Mouse (Mus musculus): ENCODE data around the gene Cldn15.
"Not testable (repeated sequence)": the region's sequence is repeated elsewhere in the genome, so short reads cannot be mapped to it uniquely, and the experiment has no call there.

Gene Cldn15

DNA sequence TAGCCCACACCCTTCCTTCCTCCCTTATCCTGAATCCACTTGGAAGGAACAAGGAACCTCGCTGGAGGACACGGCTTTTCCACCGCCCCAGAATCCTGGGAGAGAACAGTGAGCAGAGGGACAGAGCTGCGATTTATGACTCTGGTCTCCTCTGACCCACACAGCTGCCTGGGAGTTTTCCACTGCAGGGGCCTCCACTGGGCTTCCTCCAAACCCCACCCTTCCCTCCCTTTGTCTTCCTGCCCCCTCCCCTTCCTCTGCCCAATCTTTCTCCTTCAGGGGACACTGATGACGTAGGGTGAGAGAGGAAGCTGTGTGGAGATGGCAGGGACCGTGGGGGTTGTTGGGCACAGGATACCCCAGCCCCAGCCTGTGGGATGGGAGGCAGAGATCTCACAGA, at the start of gene Cldn15:
Cldn15 (plus strand) TSS at position 286 of the 400 bp plus-strand sequence.
- no peak for DNase-seq (ENCODE audit: low spot score)

GRCm38 (mm10) chr5:136917613-136918242, 48.7 kb upstream of the Cldn15 start:
- DNase-seq (ENCODE audit: low spot score): no peak

DNA sequence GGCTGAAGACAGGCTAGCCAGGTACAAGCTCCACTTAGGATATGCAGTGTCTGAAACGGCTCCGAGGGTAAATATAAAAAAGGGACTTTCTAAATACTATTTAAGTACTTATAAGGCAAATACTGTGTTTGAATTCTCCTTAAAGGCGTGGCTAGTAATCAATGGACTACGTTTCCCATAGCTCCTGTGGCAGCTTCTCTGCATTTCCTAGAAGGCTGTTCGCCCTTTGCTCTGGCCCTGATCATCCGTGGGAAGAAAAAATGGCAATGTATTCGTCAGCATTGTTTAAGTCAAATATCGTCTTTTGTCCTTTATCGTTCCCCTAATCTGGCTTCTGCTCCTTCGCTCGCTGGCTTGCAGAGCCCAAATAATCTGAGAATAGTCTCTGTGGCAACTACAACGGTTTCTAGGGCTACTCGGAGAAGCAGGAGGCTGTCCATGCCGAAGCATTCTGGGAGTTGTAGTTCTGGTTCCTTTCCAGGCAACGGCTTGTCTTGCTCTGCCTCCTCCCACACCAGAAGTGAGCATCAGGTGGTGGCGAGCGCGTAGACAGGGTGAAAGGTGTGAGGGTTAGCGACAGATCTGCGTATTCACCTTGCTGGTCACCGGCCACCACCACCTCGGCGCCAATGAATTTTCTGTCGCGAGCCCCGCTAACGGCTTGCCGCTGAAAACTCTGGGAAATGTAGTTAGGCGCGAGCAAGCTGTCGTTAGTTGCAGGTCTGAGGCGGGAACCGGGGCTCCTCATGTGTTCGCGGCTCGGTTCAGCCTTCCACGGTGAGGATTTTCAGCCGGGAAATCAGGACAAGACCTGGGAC, 47.6 kb upstream of the Cldn15 start:
- DNase-seq (ENCODE audit: low spot score): peak; percentile 85

- no peak for DNase-seq (ENCODE audit: low spot score)
Observed at GRCm38 (mm10) chr5:136919546-136920301, 46.7 kb upstream of the Cldn15 start.

DNA sequence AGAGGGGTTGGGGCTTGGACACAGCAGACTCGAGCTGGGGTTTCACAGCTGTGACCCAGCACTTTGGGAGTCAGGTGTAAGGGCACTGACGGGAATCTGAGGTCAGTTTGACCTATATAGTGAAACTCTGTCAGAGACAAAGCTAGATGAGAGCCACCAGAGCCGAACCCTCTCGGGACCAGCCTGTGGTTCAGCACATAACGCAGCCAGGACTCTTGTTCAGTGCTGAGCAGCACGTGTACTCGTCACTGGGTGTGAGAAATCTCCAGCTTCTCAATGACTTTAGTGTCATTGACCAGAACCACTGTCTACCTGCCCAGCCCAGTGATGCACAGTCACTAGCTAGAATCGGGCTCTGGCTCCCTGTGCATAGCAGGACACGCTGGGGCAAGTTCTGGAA, 43.6 kb upstream of the Cldn15 start:
- no peak for DNase-seq (ENCODE audit: low spot score)

DNA sequence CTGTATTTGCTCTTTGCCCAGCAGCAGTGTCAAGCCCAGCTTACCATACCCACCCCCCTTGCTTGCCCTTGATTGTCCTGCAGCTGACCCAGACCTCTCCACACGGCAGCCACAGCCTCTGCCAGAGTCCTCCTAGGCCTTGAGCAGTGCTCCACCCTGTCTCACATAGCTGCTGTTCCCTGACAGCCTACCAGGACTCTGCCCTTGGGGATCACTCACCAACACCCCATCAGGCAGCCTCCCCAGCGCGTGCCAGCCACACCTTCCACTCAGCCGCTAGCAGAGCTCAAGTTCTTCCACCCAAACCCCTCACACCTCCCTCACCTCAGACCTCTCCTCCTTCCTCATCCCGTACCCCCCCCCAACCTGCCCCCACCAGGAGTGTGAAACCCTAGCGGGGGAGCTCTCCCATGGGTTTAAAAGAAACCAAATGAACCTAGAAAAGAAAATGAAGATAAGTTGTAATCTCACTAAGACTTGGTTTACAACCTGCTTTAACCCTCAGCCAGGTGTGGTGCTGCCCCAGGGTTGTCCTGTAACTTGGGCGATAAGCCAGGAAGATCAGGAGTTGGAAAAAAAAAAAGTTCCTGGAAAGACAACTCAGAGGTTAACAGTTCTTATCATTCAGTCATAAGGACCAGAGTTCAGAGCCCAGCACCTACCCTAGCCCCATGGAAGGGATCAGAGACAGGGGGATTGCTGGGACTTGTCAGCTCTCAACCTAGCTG, 42.5 kb upstream of the Cldn15 start:
- no peak for DNase-seq (ENCODE audit: low spot score)

DNA sequence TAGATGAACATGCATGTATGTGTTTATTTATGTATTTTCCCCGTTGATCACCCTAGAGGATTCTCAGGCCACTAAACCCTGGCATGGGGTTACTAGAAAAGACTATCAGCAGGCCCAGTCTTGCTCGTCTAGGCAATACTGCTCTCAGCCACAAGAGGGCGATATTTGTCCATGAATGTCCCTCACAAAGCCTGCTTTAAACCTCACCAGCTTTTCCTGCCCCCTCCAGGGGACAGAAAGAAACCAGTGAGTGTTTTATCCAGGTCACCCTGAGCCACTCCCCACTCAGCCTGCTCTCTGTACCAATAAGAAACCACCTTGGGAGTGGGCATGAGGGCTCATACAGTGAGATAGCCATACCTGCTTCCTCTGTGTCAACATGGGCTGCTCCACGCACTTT, 37.3 kb upstream of the Cldn15 start:
- peak; percentile 77 for DNase-seq (ENCODE audit: low spot score)

DNA sequence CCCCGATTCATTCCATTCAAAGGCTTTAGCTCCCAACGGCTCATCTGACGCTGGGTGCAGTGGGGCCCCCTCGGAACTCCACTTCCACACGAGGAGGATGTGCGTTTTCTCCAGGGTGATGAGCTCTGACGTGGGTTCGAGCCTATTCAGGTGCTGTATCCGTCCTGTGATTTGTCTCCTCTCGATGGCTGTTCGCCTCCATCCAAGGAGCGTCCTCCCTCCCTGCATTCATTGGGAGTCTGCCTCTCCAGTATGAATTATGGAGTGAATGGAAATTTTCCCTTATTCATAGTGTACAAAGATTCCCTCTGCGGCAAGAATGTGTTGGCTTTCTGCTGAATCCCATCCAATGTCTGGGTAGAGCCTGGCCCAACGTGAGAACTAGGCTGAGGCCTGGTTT, 34.5 kb upstream of the Cldn15 start:
- no peak for DNase-seq (ENCODE audit: low spot score)

DNA sequence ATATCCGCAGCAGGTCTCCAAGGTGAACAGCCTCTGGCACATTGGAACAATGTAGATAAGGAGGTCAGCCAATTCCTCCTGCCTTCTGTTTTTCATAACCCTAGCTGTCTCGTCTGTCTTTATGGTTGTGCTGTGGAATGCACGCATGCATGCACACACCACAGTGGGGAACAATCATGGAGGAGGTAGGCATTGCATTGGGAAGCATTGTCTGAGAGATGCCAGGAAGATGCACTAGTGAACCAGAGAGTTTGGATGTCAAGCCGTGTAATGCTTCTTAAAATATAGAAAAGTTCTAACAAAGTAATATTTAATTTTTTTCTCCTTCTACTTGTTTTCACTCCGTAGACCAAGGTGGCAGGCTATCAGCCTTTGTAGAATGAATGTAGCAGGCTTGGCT, 33.5 kb upstream of the Cldn15 start:
- no peak for DNase-seq (ENCODE audit: low spot score)

DNA sequence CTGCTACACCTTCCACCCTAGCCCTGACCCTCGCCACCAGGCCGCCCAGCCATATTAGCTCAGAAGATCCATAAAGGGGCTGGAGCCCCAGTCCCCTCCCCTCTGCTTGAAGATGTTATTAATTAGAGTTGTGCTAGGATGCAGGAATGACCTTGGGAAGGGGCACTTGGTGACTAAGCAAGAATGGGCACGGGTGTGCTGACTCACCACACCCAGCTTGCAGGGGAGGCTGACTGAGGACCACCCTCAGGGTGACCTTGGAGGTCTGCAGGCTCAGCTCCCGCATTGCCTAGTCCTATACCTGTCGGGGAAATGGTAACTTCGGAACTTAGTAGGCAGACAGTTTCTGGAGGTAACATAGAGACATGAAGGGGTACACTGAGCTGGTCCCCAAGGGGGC, 32.5 kb upstream of the Cldn15 start:
- no peak for DNase-seq (ENCODE audit: low spot score)

- DNase-seq (ENCODE audit: low spot score): no peak
Observed at GRCm38 (mm10) chr5:136935905-136936695, 30.3 kb upstream of the Cldn15 start.

- DNase-seq (ENCODE audit: low spot score): no peak
Observed at GRCm38 (mm10) chr5:136936750-136937149, 29.7 kb upstream of the Cldn15 start.

DNA sequence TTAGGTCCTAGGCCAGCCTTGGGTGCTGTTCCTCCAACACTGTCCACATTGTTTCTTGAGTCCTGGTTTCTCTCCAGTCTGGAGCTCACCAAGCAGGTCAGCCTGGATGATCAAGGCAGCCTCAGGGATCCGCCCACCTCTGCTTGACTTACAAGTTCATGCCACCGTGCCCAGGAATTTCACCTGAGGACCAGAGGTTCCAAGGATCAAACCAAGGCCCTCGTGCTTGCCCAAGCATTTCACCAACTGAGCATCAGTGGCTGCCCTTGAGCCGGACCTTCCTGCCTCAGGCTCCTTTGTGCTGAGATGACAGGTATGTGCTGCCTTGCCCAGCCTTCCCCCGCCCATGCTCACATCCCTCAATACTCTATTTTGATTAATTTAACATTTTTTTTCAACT, 28.8 kb upstream of the Cldn15 start:
- no peak for DNase-seq (ENCODE audit: low spot score)

GRCm38 (mm10) chr5:136939284-136939683, 27.1 kb upstream of the Cldn15 start:
- no peak for DNase-seq (ENCODE audit: low spot score)

DNA sequence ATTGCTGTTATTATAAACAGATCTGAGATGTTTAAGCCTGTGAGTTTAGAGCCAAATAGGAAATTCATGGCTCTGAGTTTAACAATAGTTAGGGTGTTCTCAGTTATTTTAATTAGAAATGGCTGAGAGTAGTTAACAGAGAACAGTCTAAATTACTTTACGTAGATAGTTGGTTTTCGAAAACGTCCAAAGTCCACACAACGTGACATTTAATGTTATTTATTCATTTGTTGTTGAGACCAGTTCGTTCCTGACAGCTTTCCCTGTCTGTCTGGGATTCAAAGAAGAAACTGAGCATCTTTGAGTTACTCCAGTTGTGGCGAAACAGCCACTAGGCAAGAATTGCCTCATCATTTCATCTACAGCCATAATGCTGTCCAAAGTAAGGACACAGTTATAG, 26.4 kb upstream of the Cldn15 start:
- DNase-seq (ENCODE audit: low spot score): not testable (repeated sequence)

GRCm38 (mm10) chr5:136940845-136941560, 25.4 kb upstream of the Cldn15 start:
- DNase-seq (ENCODE audit: low spot score): no peak

- DNase-seq (ENCODE audit: low spot score): no peak
Observed at GRCm38 (mm10) chr5:136942781-136943180, 23.6 kb upstream of the Cldn15 start.

GRCm38 (mm10) chr5:136943382-136943781, 23.0 kb upstream of the Cldn15 start:
- DNase-seq (ENCODE audit: low spot score): no peak

DNA sequence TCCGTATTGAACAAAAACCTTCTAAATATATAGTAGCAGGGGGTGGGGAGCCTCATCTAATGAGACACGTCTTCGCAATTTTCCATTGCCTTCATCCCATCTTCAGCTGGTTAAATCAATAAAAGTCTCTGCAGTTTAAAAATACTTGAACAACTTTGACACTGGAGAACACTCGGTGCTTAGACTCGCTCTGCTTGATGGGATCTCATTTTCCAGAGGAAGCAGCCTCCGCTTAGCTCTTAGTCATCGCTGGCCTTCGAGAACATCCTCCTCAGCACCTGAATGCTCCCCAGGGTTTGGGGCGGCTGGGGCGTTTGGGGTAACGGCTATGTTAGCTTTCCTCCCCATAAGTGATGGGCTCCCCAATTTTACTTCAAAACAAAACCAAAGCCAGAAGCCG, 21.3 kb upstream of the Cldn15 start:
- no peak for DNase-seq (ENCODE audit: low spot score)

DNA sequence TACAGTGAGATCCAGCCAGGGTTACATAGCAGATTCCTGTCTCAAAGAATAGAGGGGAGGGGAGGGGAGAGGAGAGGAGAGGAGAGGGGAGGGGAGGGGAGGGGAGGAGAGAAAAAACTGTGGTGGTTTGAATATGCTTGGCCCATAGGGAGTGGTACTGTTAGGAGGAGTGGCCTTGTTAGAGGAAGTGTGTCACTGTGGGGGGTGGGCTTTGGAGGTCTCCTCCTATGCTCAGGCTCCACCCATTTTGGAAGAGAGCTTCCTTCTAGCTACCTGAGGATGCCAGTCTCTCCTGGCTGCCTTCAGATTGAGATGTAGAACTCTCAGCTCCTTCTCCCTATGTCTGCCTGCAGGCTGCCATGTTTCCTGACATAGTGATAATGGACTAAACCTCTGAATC, 18.5 kb upstream of the Cldn15 start:
- no peak for DNase-seq (ENCODE audit: low spot score)

Measured in layer of hippocampus, adult 9-10 months (tissue).